Mouse (Mus musculus): ENCODE data around the gene Mks1.

DNA sequence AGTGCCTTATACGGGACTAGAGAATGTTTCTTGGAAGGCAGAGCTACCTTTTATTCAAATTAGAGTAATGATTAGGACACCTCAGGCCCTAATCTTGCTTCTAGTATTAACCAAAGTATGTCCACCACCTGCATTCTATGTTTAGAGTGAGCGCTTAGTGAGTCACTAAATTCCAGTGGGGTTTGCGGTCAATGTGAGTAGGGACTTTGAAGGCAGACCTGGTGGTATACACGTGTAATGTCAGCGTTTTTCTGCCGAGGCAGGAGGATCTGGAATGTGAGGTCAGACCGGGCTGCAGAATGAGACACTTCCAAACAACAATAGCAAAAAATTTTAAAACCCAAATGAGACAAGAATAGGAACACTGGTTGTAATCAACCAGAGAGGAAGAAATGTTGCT, 1.5 kb downstream of the Mks1 start:
- TF ChIP-seq CTCF (IDR thresholded peaks at IDR 0.05; ENCODE audit: extremely low read depth, insufficient read depth, insufficient read length, insufficient replicate concordance) (no peak), POLR2A (IDR thresholded peaks at IDR 0.05; ENCODE audit: low read depth, low read length) (no peak)
